Mouse (Mus musculus) kidney, postnatal 0 days (tissue): Measurements from ENCODE around the gene Milr1. TPM values are rescaled to one million over a fixed set of nuclear protein-coding genes. Genes with fewer than 3 reads are reported as not detected.
"Not testable (repeated sequence)": the region's sequence is repeated elsewhere in the genome, so short reads cannot be mapped to it uniquely, and the experiment has no call there.

Source experiments
- ATAC-seq: fragments of 200-750 bp; cut with Nextera tagmentation; replicated peaks from 2 replicates; pipeline ENCODE4 v1.8.0; 2017; ENCODE audit warnings: low read depth, moderate number of reproducible peaks, moderate TSS enrichment, moderate library complexity; ENCODE audit not compliant: low FRiP score
- DNase-seq: peaks from one replicate; pipeline ENCODE4 v3.0.0-alpha.2; 2016; ENCODE audit warnings: low spot score
- H3K27ac ChIP-seq: fragments of 300-500 bp; sonication (generic); 2 replicates; pipeline ENCODE4 v1.5.1; 2014; ENCODE audit warnings: mild to moderate bottlenecking
- H3K27me3 ChIP-seq: fragments of 300-500 bp; sonication (generic); 2 replicates; pipeline ENCODE4 v1.6.1; 2014; ENCODE audit warnings: low read length, mixed read lengths; ENCODE audit not compliant: insufficient read depth
- H3K36me3 ChIP-seq: fragments of 300-500 bp; sonication (generic); 2 replicates; pipeline ENCODE4 v1.6.1; 2014; ENCODE audit warnings: low read length, mixed read lengths; ENCODE audit not compliant: insufficient read depth
- H3K4me1 ChIP-seq: fragments of 300-500 bp; sonication (generic); replicated peaks from 2 replicates; pipeline ENCODE4 v1.6.1; 2014; ENCODE audit warnings: antibody characterized with exemption, low read length, mixed read lengths; ENCODE audit not compliant: insufficient read depth
- H3K4me2 ChIP-seq: fragments of 300-500 bp; sonication (generic); 2 replicates; pipeline ENCODE4 v1.6.1; 2014; ENCODE audit warnings: mild to moderate bottlenecking, low read length, moderate library complexity, mixed read lengths
- H3K4me3 ChIP-seq: fragments of 300-500 bp; sonication (generic); replicated peaks from 2 replicates; pipeline ENCODE4 v1.5.1; 2014; ENCODE audit warnings: low read depth, low read length
- H3K9ac ChIP-seq: fragments of 300-500 bp; sonication (generic); 2 replicates; pipeline ENCODE4 v1.6.1; 2014; ENCODE audit warnings: low read depth, low read length
- H3K9me3 ChIP-seq: fragments of 300-500 bp; sonication (generic); replicated peaks from 2 replicates; pipeline ENCODE4 v1.6.1; 2016; ENCODE audit warnings: low read length, inconsistent platforms, mixed read lengths
- CTCF ChIP-seq: IDR thresholded peaks from 2 replicates; pipeline ENCODE4 v1.5.1; 2016; ENCODE audit warnings: antibody characterized with exemption, low read depth, mild to moderate bottlenecking, moderate library complexity
- WGBS: fragments of 180-500 bp; shearing (Covaris S2); extraction: QIAGEN DNeasy Blood & Tissue Kit; methylation state at CpG from one replicate; pipeline ENCODE4 v1.1.7; 2014; 5-methylcytosine and 5-hydroxymethylcytosine counted together
- polyA plus RNA-seq: library from polyadenylated mRNA; unstranded; fragments of >200 nt; fragmentation: Nextera tagmentation; extraction: Ambion mirVana; gene quantifications from 2 replicates; pipeline ENCODE4 v1.2.1, GENCODE M21; 2015

The Milr1 gene
- polyA plus RNA-seq, 1 experiment from 2014 or later = 0.78 TPM

DNA sequence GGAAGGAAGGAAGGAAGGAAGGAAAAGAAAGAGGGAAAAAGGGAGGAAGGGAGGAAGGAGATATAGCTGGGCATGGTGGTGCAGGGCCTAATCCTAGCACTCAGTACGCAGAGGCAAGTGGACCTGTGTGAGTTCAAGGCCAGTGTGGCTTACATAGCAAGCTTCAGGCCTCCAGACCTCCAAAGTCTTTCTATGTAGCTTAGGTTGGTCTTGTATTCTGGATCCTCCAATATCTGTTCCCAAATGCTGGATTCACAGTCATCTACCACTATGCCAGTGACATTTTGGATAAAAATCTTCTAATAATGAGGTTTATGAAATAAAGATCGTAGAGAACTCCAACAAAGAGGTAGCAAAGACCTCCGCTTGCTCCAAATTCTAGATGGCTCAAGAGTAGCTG lies 9.2 kb upstream of the Milr1 start:
- Histone ChIP-seq H3K27me3 (no peaks in the 10 kb centered on the region), H3K27ac (no peak overlapping the region), H3K4me3 (no peak overlapping the region), H3K36me3 (no peaks in the 10 kb centered on the region), H3K4me1 (no peaks in the 10 kb centered on the region), H3K9me3 (no peaks in the 10 kb centered on the region), H3K4me2 (no peak overlapping the region), H3K9ac (no peak overlapping the region)
- no peak for ATAC-seq
- no peak for TF ChIP-seq CTCF
- 94% methylated on average over 3 of the region's 3 CpGs for WGBS
- DNase-seq = no peak

- H3K4me1 ChIP-seq = no peaks in the 10 kb centered on the region
- TF ChIP-seq CTCF = peak; percentile 80
- H3K9ac ChIP-seq = no peak overlapping the region
- H3K27me3 ChIP-seq = no peaks in the 10 kb centered on the region
- H3K27ac ChIP-seq = no peak overlapping the region
- H3K36me3 ChIP-seq = no peaks in the 10 kb centered on the region
- WGBS = 36% methylated on average over 6 of the region's 6 CpGs
- H3K4me3 ChIP-seq = no peak overlapping the region
- H3K4me2 ChIP-seq = no peak overlapping the region
- H3K9me3 ChIP-seq = no peaks in the 10 kb centered on the region
- DNase-seq (peak; percentile 86), ATAC-seq (no peak)
These were observed 8.6 kb upstream of the Milr1 start for GRCm38 (mm10) chr11:106742388-106742841.

GRCm38 (mm10) chr11:106744949-106745348 lies 6.1 kb upstream of the Milr1 start:
- 90% methylated on average over 5 of the region's 5 CpGs for WGBS
- Histone ChIP-seq H3K4me1 (no peaks in the 10 kb centered on the region), H3K9ac (no peak overlapping the region), H3K27me3 (no peaks in the 10 kb centered on the region), H3K4me2 (no peak overlapping the region), H3K4me3 (no peak overlapping the region), H3K9me3 (no peaks in the 10 kb centered on the region), H3K36me3 (no peaks in the 10 kb centered on the region), H3K27ac (no peak overlapping the region)
- DNase-seq = no peak
- TF ChIP-seq CTCF = peak; percentile 44; the same call in 1 of the 2 replicates
- no peak for ATAC-seq

DNA sequence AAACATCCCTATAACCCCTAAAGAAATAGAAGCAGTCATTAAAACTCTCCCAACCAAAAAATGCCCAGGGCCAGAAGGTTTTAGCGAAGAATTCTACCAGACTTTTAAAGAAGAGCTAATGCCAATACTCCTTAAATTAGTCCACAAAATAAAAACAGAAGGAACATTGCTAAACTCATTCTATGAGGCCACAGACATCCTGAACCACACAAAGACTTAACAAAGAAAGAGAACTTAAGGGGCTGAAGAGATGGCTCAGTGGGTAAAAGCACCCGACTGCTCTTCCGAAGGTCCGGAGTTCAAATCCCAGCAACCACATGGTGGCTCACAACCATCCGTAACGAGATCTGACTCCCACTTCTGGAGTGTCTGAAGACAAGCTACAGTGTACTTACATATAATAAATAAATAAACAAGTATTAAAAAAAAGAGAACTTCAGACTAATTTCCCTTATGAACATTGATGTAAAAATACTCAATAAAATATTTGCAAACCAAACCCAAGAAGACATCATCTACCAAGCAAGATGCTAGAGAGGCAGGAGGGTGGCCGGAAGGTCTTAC lies 1.4 kb upstream of the Milr1 start:
- H3K4me3 ChIP-seq, ATAC-seq, H3K36me3 ChIP-seq, H3K27ac ChIP-seq, H3K27me3 ChIP-seq, H3K4me2 ChIP-seq, H3K9me3 ChIP-seq, H3K4me1 ChIP-seq, H3K9ac ChIP-seq, DNase-seq: not testable (repeated sequence)
- WGBS = 90% methylated on average over 7 of the region's 7 CpGs

GRCm38 (mm10) chr11:106750121-106750751 lies 790 bp upstream of the Milr1 start, which contains the start of gene Pecam1:
Pecam1 (minus strand) TSS chr11:106750628.
- Histone ChIP-seq H3K27me3 (no peaks in the 10 kb centered on the region), H3K4me1 (no peaks in the 10 kb centered on the region), H3K9me3 (no peaks in the 10 kb centered on the region), H3K4me3 (no peak within 1 kb of the TSS), H3K27ac (no peak within 1 kb of the TSS), H3K4me2 (no peak within 1 kb of the TSS), H3K36me3 (no peaks in the 10 kb centered on the region), H3K9ac (no peak within 1 kb of the TSS)
- no peak for TF ChIP-seq CTCF
- no peak for DNase-seq
- ATAC-seq = no peak
- WGBS = 75% methylated on average over 13 of the region's 13 CpGs

DNA sequence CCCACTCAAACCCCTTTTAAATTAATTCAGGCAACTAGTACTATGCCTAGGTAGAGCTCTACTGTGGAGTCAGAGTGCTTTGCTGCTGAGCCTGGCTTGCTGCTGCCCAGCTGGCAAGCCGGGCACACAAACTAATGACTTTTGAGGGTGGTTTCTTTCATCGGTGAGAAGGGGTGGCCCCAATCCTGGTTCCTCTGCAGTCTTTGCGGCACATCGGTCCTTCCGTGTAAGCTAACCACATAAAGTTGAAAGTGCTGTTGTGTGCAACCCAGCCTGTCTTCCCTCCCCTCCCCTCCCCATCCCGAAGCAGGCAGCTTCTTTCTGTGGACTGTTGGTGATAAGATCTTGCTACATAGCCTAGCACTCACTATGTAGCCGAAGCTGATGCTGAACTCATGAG lies 1.1 kb downstream of the Milr1 start:
- Histone ChIP-seq H3K4me2 (no peak overlapping the region), H3K4me3 (no peak overlapping the region), H3K27me3 (no peaks in the 10 kb centered on the region), H3K27ac (no peak overlapping the region), H3K36me3 (no peaks in the 10 kb centered on the region), H3K4me1 (no peaks in the 10 kb centered on the region), H3K9me3 (no peaks in the 10 kb centered on the region), H3K9ac (no peak overlapping the region)
- no peak for DNase-seq
- 68% methylated on average over 7 of the region's 7 CpGs for WGBS
- ATAC-seq = no peak
- no peak for TF ChIP-seq CTCF
